Mouse (Mus musculus) lung, adult 2 months (tissue): Measurements from ENCODE around the gene Rbm48.

Experiments
- CTCF ChIP-seq: fragments of 200-500 bp; IDR thresholded peaks from 2 replicates; pipeline ENCODE4 v1.5.1; 2011; ENCODE audit warnings: mild to moderate bottlenecking, low read length, control low read depth; ENCODE audit not compliant: insufficient read depth
- POLR2A ChIP-seq: fragments of 200-500 bp; IDR thresholded peaks from 2 replicates; pipeline ENCODE4 v1.6.1; 2011; ENCODE audit warnings: low read depth, mild to moderate bottlenecking, control low read depth, low read length, borderline replicate concordance; ENCODE audit errors: extremely low read depth

DNA sequence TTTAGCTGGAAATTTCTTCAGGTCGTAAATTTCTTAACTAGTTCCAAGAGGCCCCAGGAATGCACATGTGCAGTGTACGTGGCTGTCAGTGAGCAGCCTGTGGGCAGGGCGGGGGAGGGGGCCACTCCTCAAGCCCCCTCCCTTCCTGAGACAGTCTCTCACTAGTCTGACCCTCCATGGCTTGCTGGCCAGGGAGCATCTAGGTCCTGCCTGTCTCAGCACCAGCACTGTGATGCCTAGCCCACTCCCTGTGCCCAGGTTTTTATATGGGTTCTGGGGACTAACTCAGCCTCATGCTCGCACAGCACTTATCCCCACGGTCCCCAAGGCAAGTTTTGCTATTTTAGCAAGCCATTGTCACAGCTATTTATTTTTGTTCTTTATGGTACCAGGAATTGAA lies 35.9 kb upstream of the Rbm48 start:
- TF ChIP-seq CTCF (no peak), POLR2A (no peak)
